Mouse (Mus musculus) monocyte, adult 59 days (primary cell): ENCODE results near the gene Rmnd5b. TPM values are rescaled to one million over a fixed set of nuclear protein-coding genes. Genes with fewer than 3 reads are reported as not detected.

Experiments used
- total RNA-seq, 2 experiments: library from RNA; stranded (reverse); gene quantifications; one replicate each; pipeline ENCODE4 v1.2.4; 2023

Rmnd5b gene
- 10 to 100 TPM; 26.9 to 32.7 TPM for total RNA-seq

DNA sequence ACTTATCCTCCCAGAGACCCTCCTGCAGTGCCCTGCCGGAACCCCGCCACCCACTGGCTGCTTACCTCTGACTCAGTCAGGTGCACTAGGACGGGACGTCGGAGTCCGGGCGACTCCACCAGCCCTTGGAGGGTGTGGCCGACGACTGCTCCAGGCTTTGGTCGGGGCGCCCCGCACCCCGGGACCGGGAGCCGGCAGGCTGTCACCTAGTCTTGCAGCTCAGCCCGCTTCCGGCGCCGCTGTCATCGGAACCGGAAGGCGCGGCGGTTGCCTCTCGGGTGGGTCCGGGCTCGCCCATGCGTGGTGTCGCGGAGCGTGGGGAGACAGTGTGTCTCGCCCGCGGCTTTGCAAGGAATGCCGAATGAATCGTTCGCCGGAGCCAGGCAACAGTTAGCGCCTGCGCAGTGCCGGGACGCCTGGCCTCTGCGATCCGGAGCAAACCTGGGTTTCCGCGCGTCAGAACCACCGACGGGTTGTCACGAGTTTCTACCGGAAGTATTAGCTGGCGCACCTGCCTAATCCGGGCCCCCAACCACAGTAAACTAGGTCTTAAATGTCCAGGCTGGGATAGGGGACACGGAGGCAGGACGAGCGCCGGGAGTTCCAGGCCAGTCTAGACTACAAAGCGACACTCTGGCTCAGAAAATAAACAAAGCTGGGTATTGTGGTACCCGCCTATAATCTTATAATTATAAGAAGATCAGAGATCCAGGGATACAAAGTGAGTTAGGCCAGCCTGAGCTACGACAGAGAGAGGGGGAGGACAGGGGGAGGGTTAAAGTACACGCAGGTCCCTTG lies at the start of gene Rmnd5b:
TSS of gene Rmnd5b (minus strand) at position 372 of the 798 bp plus-strand sequence.

DNA sequence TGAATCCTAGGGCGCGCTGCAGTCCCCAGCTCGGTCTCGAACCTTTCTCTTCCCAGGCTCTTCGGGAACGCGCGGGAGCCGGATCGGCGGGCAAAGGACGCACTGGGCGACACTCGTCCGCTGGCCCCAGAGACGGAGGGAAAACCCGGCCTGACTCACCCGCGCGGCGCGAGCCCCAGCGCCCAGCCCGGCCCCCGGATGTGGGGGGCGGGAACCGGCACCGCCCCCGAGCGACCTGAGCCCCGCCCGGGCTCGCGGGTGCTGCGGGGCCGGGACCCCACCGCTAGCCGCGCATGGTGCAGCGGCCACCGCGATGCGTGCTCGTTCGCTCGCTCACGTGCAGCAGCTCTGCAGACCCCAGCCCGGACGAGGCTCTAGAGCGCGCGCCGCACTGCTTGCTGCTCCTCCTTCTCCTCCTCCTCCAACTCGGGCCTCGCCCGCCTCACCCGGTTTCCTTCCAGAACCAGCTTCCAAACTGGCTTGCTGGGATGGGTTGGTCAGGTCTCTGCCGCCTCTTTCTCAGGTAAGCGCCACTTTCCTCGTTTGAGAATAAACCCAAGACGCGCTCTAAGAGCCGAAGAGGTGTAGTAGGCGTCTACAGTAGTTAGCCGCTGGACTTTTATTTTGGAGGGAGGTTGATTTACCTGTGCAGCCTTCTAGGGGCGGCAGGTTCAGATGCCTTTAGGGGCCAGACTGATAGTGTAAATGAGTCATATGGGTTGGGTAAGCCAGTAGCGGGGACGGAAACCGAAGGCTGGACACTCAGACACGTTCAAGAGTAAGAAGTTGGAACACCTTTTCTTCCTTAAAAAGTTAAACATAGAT lies 15.2 kb upstream of the Rmnd5b start, which contains the start of the genes N4bp3 and D930048N14Rik:
TSS of gene N4bp3 (minus strand) at position 152 of the 825 bp plus-strand sequence.
TSS of gene D930048N14Rik (plus strand) at position 264 of the 825 bp plus-strand sequence.

DNA sequence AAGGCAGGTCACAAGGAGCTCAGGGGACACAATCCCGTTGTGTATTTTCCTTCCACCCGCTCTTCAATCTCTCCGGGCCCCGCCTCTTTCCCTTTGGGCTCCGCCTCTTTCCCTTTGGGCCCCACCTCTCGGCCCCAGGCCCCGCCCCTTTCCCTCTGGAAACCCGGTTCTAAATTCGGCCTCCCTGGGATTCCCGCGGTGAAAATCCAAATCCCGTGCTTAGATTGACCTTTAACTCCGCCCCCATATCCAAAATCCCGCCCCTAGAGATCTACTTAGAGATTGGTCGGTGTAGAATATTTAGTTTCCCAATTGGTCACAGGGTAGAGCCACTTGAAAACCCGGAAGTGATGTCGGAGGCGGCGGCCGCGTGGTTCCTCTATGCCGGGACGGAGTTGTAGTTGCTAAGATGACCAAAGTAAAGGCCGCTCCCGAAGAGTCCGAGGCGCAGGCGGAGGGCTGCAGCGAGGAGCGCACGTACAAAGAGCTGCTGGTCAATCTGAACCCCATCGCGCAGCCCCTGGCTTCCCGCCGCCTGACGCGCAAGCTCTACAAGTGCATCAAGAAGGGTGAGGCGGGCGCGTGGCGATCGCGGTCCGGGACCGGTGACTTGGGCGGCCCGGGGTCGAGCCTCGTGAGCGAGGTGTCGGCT lies 16.2 kb downstream of the Rmnd5b start, which contains the start of gene Nhp2:
TSS of gene Nhp2 (plus strand) at position 327 of the 652 bp plus-strand sequence.

DNA sequence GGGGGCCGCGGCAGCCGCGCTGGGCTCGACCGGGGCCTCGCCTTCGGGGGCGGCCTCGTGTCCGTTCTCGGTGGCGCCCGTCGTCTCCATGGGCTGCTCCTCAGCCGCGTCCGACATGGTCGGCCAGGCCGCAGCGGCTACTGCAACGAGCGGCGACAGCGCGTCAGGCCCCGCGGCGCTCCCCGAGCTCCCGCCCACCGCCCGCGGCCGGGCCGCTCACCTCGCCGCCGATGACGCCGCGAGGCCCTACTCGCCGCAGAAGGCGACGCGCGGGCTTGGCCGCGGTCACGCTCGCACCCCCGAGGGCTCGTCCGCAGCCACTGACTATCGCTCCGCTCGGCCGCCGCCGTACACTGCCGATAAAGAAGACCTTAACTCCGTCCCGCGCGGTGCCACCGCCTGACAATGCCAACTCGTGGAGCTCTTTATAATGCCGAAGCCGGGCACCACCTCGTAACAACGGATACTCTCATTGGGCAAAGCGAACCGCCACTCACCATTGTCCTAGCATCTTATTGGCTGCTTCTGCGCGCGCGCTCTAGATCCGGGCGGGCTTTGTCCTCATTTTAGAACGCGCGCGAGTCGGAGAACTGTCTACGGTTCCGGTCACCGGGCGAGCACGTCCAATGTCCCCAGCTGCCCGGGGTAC lies 29.1 kb downstream of the Rmnd5b start, which contains the start of gene Hnrnpab:
TSS of gene Hnrnpab (minus strand) at position 401 of the 649 bp plus-strand sequence.

GRCm38 (mm10) chr11:51584431-51585248 lies 51.1 kb downstream of the Rmnd5b start, which contains the start of gene Phykpl:
TSS of gene Phykpl (plus strand) at chr11:51584757.

Other genes starting within 250 kb of the Rmnd5b start
- gene Phykpl, start 51.1 kb downstream of the Rmnd5b start, total RNA-seq, result 10 to 100 TPM; 11.0 to 12.1 TPM
- 100 to 1,000 TPM; 164 to 189 TPM for gene Hnrnpab, start 29.0 kb downstream of the Rmnd5b start, total RNA-seq
- 10 to 100 TPM; 39.3 to 46.1 TPM for gene Nhp2, start 16.2 kb downstream of the Rmnd5b start, total RNA-seq
- 1 to 10 TPM; 1.6 to 5.1 TPM for gene N4bp3, start 14.9 kb upstream of the Rmnd5b start, total RNA-seq
- under 1 TPM in 1 of 2 experiments, not detected in 1; 0.18 TPM for gene D930048N14Rik, start 15.1 kb upstream of the Rmnd5b start, total RNA-seq
- gene 0610009B22Rik, start 53.0 kb upstream of the Rmnd5b start, total RNA-seq, result 10 to 100 TPM in 1 of 2 experiments, 1 to 10 TPM in 1; 6.4 to 10.2 TPM
- 10 to 100 TPM; 38.5 to 43.5 TPM for gene Sec24a, start 127.7 kb upstream of the Rmnd5b start, total RNA-seq
- 10 to 100 TPM; 35.4 to 38.7 TPM for gene Sar1b, start 127.8 kb upstream of the Rmnd5b start, total RNA-seq
- gene Jade2, start 221.8 kb upstream of the Rmnd5b start, total RNA-seq, result 10 to 100 TPM; 18.6 to 21.0 TPM